Mouse (Mus musculus): ENCODE data around the gene Ugt3a2. TPM values are rescaled to one million over a fixed set of nuclear protein-coding genes. Genes with fewer than 3 reads are reported as not detected.

Gene Ugt3a2
- not detected in 2 replicates for total RNA-seq (2015)
- not detected in 2 replicates for total RNA-seq (2017)

- ATAC-seq (ENCODE audit: poor library complexity, severe bottlenecking) = no peak
Observed at GRCm38 (mm10) chr15:9335341-9335740, at the start of gene Ugt3a2. Gene Ugt3a2, plus strand, starts transcription at chr15:9335550.

DNA sequence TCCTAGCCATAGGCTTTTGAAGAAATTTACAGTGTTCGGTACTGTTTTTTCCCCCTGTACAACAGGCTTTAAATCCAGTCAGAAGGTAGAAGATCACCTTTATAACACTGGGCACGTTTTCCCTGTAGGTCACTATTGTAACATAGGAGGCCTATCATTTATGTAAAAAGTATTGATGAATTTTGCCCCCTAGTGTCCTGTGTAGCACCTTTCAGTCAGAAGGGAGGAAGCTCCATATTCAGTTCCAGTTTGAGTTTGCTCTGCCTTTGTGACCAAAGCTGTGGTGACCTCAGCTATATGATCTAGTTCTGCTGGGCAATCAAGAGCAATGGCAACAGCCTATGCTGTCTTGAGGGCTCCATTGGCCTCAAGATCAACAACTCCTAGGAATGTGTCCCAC lies 45.7 kb upstream of the Ugt3a2 start:
- ATAC-seq (ENCODE audit: poor library complexity, severe bottlenecking) = no peak

DNA sequence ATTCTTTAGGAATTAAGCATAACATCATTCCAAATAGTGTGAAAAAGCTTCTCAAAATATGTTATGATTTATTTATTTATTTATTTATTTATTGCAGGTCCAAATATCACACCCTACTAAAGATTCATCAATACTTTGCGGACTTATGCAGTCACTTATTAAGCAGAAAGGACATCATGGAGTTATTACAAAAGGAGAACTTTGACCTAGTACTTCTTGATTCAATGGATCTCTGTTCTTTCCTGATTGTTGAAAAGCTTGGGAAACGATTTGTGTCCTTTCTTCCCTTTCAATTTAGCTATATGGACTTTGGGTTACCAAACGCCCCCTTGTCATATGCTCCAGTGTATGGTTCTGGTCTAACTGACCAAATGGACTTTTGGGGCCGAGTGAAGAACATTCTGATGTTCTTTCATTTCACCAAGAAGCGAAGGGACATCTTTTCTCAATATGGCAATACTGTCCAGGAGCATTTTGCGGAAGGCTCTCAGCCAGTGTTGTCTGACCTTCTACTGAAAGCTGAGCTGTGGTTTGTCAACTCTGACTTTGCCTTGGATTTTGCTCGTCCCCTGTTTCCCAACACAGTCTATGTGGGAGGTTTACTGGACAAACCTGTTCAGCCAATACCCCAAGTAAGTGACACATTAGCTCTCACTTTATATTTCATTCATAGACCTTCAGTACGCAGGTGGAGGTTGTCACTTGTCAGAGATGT lies 29.2 kb upstream of the Ugt3a2 start:
- no peak for ATAC-seq (ENCODE audit: poor library complexity, severe bottlenecking)

- no peak for ATAC-seq (ENCODE audit: poor library complexity, severe bottlenecking)
Observed at GRCm38 (mm10) chr15:9334596-9334995, 754 bp upstream of the Ugt3a2 start.

DNA sequence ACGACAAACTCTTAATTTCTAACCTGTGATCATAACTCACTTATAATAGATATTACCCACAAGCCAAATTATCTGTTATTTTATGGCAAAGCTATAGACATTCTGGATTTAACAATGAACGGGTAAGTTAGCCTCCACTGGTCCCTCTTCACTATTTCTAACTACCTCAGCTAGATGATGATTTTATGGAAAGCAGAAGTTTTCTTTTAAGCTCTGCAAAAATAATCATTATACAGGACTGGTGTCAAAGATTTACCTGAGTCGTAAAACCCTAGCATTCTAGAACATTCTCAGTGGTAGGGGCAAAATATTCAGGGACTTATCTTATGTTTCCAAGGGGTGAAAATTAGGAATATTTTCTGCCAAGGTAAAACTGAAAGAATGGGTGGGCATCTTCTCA lies 1.3 kb downstream of the Ugt3a2 start:
- ATAC-seq (ENCODE audit: poor library complexity, severe bottlenecking) = no peak

GRCm38 (mm10) chr15:9337021-9337420 lies 1.7 kb downstream of the Ugt3a2 start:
- ATAC-seq (ENCODE audit: poor library complexity, severe bottlenecking) = no peak

- no peak for ATAC-seq (ENCODE audit: poor library complexity, severe bottlenecking)
Observed at GRCm38 (mm10) chr15:9348739-9349138, 13.4 kb downstream of the Ugt3a2 start.

GRCm38 (mm10) chr15:9362801-9363200 lies 27.5 kb downstream of the Ugt3a2 start:
- peak; percentile 54 for ATAC-seq (ENCODE audit: poor library complexity, severe bottlenecking)

- ATAC-seq (ENCODE audit: poor library complexity, severe bottlenecking) = no peak
Observed at GRCm38 (mm10) chr15:9368774-9369173, 33.4 kb downstream of the Ugt3a2 start.

DNA sequence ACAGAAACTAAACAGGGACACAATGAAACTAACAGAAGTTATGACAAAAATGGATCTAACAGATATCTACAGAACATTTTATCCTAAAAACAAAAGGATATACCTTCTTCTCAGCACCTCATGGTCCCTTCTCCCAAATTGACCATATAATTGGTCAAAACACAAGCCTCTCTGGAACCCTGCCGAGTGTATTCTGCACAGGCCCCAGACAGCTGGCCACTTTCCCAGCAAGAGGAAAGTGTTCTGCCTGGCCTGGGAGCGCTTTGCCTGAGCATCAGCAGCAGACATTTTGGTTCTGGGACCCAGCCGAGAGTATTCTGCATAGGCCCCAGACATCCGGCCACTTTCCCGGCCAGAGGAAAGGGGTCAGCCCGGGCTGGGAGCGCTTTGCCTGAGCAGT lies 40.9 kb downstream of the Ugt3a2 start:
- no peak for ATAC-seq (ENCODE audit: poor library complexity, severe bottlenecking)

GRCm38 (mm10) chr15:9409475-9409874 lies 74.1 kb downstream of the Ugt3a2 start:
- no peak for ATAC-seq (ENCODE audit: poor library complexity, severe bottlenecking)

Other genes starting within 250 kb of the Ugt3a2 start
- gene Lmbrd2, start 195.0 kb upstream of the Ugt3a2 start, total RNA-seq (2015) = 12.9 and 17.3 TPM in 2 replicates
- gene Lmbrd2, start 195.0 kb upstream of the Ugt3a2 start, total RNA-seq (2017) = 10.0 and 11.2 TPM in 2 replicates
- gene Skp2, start 180.1 kb upstream of the Ugt3a2 start, total RNA-seq (2015) = 17.1 and 17.5 TPM in 2 replicates
- 16.4 and 17.7 TPM in 2 replicates for gene Skp2, start 180.1 kb upstream of the Ugt3a2 start, total RNA-seq (2017)
- gene Ugt3a1, start 58.7 kb upstream of the Ugt3a2 start, total RNA-seq (2015) = not detected in 2 replicates
- not detected in 2 replicates for gene Ugt3a1, start 58.7 kb upstream of the Ugt3a2 start, total RNA-seq (2017)
- 0.18 and 0.45 TPM in 2 replicates for gene Capsl, start 100.5 kb downstream of the Ugt3a2 start, total RNA-seq (2015)
- 0.37 and 0.95 TPM in 2 replicates for gene Capsl, start 100.5 kb downstream of the Ugt3a2 start, total RNA-seq (2017)
- gene Il7r, start 194.6 kb downstream of the Ugt3a2 start, total RNA-seq (2015) = 3.8 and 5.0 TPM in 2 replicates
- gene Il7r, start 194.6 kb downstream of the Ugt3a2 start, total RNA-seq (2017) = 5.9 and 8.5 TPM in 2 replicates

All from megakaryocyte, adult 5-6 weeks (primary cell).